Mouse (Mus musculus): ENCODE data around the gene Wsb2. TPM values are rescaled to one million over a fixed set of nuclear protein-coding genes. Genes with fewer than 3 reads are reported as not detected.

Wsb2 gene
- polyA plus RNA-seq (2015; fragmentation: Nextera tagmentation; extraction: Ambion mirVana) = 67.3 and 74.0 TPM in 2 replicates

DNA sequence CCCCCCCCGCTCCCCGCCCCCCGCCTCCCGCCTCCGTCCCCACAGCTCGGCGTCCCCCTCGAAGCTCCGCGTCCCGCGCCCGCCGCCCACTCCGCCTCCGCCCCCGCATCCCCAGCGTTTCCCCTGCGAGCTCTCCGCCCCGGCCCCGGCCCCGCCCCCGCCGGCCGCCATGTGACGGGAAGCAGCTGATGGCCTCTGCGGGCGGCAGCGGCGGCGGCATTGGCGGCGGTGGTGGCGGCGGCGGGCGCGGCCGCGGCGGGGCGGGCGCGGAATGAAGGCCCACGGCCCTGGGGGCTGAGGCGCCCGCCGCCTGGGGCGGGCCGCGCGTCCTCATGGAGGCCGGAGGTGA lies at the start of gene Wsb2:
TSS of gene Wsb2 (plus strand) at position 176 of the 349 bp plus-strand sequence.

DNA sequence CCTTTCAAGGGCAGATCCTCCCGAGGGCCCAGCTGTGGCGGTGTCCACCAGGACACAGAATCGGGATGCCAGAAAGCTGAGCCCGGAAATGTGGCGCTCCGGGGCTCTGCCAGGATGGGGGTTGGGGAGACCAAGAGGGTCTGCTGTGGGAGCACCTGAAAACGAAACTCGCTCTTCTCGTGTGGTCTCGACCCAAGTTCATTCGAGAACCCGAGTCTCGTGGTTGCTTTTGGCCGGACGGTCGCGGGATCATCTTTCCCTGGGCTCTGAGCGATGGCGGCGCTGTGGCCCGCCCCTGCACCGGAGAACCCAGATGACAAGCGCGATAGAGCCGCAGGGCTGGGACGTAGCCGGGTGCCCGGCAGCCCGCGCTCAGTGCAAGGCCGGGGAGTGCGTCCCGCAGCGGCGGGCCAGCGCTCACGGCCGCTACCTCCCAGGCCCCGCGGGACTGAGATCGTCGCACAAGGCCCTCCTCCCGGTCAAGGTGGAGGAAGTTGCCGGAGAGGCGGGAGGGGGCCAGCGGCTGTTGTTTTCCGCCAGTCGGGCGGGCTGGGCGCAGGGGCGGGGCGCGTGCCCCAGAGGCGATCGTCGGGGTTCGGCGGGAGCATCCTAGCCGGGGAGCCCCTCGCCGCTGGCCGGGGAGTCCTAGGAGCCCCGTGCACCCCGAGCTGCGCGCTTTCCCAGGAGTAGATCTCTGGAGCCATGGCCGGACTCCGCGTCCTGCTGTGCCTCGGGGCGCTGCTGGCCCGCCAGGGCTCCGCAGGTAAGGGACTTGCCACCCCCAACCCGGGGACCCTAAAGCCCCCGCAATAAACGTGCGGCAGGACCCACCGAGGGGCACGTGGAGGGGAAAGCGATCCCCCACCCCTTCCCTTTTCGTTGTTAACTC lies 38.1 kb upstream of the Wsb2 start, which contains the start of gene Vsig10:
TSS of gene Vsig10 (plus strand) at position 343 of the 889 bp plus-strand sequence.

DNA sequence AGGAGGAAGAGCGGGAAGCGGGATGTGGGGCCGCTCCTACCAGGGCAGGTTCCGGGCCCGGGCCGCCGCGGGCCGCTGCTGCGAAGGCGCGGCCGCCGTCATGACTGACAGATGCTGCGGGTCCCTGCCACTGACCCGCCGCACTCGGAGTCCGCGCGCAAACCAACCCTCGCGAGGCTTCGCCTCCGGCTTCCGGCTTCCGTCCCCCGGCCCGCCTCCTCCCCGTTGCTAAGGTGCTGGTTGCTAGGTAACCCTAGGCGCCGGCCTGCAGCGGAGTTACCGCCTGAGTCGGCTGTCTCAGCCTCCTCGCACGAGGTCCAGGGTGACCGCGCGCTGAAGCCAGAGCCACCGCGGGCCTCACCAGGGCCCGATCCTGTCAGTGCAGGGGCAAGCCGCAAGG lies 31.8 kb downstream of the Wsb2 start, which contains the start of gene Rfc5:
TSS of gene Rfc5 (minus strand) at position 171 of the 400 bp plus-strand sequence.

DNA sequence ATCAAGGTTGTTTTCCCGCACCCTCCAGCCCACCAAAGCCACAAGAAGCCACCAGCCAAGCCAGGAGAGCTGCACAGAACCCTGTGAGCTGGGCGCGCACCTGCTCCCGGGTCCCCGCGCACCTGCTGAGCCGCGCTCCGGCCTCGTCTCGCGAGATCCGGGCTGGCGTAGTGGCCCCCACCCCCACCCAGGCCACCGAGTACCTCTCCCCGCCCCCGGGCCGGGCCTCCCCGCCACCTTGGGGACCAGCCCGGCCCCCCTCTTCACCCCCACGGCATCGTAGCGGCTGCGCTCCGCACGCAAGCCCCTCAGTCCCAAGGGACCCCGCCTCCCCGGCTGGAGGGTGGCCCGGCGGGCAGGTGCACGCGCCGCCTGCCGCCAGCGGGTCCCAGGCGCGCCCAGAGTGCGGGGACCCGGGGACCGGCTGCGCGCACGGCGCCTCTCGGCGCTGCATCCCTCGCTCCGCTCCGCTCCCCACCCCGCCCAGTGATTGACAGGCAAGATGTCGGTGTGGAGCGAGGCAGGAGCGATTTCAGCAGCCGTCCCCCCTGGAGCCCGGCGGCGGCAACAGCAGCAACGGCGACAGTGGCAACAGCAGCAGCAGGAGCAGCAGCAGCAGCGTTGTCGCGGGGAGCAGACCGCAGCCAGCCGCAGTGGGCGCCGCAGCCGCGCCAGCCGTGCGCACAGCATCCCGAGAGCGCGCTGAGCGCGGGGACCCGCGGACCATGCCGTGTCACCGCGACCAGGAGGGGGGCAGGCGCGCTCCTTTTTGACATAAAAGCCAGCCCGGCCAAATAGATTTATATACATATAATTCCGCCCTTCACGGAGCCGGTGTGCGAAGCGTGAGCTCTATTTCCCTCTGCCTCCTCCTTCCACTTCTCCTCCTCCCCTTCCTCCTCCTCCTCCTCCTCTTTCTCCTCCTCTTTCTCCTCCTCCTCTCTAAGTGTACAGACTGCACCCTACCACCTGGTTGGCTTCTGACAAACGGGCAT lies 56.7 kb downstream of the Wsb2 start, which contains the start of gene Ksr2:
TSS of gene Ksr2 (plus strand) at position 494 of the 995 bp plus-strand sequence.

Other genes with a start within 250 kb of the Wsb2 start
- gene Suds3, start 241.2 kb upstream of the Wsb2 start, polyA plus RNA-seq (2015; fragmentation: Nextera tagmentation; extraction: Ambion mirVana) = 28.9 and 34.9 TPM in 2 replicates
- 9.5 and 11.2 TPM in 2 replicates for gene Taok3, start 237.2 kb upstream of the Wsb2 start, polyA plus RNA-seq (2015; fragmentation: Nextera tagmentation; extraction: Ambion mirVana)
- 359 and 398 TPM in 2 replicates for gene Pebp1, start 69.7 kb upstream of the Wsb2 start, polyA plus RNA-seq (2015; fragmentation: Nextera tagmentation; extraction: Ambion mirVana)
- 5.4 and 7.0 TPM in 2 replicates for gene Vsig10, start 38.2 kb upstream of the Wsb2 start, polyA plus RNA-seq (2015; fragmentation: Nextera tagmentation; extraction: Ambion mirVana)
- gene Rfc5, start 31.7 kb downstream of the Wsb2 start, polyA plus RNA-seq (2015; fragmentation: Nextera tagmentation; extraction: Ambion mirVana) = 13.8 and 15.9 TPM in 2 replicates
- gene Ksr2, start 56.7 kb downstream of the Wsb2 start, polyA plus RNA-seq (2015; fragmentation: Nextera tagmentation; extraction: Ambion mirVana) = 0.15 and 0.24 TPM in 2 replicates

Measured in skeletal muscle tissue, postnatal 0 days (tissue).